Mouse (Mus musculus) liver, embryonic 14.5 days (tissue): Measurements from ENCODE around the gene Sipa1l3.

ENCODE experiments used
- CTCF ChIP-seq: IDR thresholded peaks from 2 replicates; pipeline ENCODE4 v1.5.1; 2016; ENCODE audit warnings: antibody characterized with exemption, low read depth, control low read depth
- EP300 ChIP-seq: IDR thresholded peaks from 2 replicates; pipeline ENCODE4 v1.6.1; 2016; ENCODE audit warnings: antibody characterized with exemption, low read depth

DNA sequence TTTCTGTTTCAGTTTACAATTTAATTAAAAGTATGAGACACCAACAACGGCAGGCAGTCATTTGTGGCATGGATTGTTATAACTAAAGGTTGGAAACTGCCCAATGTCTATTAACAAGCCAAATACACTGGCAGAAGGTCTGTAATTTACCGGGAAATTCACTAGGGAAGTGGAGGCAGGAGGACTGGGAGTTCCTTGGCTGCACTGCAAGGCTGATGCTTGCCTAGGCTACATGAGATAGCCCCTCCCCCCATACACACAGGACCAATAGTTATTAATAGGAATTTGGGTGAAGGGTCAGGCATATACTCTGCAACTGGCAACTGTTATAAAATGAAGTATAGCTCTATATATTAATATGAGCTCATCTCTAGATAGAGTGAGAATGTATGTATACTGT is 2.4 kb upstream of the Sipa1l3 start:
- TF ChIP-seq CTCF (no peak), EP300 (no peak)
